Mouse (Mus musculus): ENCODE results near the gene Atp6ap1.

Gene Atp6ap1

DNA sequence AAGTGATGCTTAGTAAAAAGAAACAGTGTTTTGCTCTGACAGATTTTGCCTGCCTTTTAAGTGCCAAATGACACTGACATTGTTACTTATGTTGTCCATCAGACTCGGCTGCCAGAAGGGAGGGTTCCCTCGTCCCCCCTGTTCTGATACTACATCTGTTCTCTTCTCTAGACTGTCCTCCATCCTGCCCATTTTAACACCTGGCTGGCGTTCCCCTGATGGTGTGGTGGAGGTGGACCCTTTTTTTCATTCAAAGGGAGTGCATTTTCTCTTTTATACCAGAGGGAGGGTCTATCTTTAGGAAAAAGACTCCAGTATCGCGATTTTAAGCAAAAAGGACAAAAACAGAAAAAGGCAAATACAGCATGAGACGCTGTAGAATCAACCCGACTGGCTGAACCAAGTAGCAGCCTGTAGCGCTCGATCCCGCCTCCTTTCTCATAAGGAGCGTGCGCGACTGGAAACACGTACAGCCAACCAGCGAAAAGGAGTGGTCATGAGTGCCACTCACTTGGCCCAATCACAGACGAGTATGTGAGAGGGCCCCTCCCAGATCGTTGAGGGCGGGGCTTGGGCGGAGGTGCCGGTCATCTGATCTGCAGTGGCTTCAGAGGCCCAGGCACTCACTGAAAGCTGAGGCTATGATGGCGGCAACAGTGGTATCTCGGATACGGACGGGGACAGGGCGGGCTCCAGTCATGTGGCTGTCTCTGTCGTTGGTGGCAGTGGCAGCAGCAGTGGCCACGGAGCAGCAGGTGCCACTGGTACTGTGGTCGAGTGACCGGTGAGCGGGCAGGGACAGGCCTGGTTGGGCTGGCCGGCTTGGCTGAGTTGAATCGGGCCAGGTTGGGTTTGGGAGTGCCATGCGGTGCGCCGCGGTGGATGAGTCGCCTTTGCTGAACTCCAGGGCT lies at the start of gene Atp6ap1:
Gene Atp6ap1, plus strand, starts transcription at position 560 of the 911 bp plus-strand sequence.
- CTCF ChIA-PET, result interaction anchor here in 1 of 4 experiments (0.6 kb wide), 1 partner anchor 47 kb away, joined by 4 read pairs; no protein-coding TSS in a partner anchor
- POLR2A ChIA-PET, result interaction anchor here in 3 of 4 experiments (0.7 to 3.4 kb wide), 28 partner anchors 8 to 375 kb away, joined by 3 to 38 read pairs (median 4); partner anchors contain the start of genes Rpl10 (in 3 of the 3), Taz (in 3 of the 3), Fam50a (in 2 of the 3) and Arhgap4 (in 1 of the 3)

DNA sequence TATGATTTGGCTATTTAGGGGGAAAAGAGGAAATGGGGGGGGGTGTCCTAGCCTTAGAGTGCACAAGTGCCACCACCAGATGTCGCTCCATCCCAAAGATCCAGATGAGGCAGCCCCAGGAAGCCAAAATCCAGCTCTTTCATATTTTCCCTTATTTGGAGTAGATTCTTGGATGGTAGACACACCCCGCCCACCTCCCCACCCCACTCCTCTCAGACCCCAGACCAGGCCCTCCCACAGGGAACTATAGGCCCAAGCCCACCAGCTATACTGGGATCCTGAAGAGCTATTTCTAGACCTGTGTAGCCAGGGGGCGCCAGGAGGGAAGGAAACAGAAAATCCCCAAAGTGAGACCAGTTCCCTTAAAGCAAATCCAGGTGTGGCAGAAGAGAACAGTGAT lies 48.2 kb upstream of the Atp6ap1 start:
- POLR2A ChIA-PET, result interaction anchor here (0.6 to 5.0 kb wide), 58 partner anchors 9 to 481 kb away, joined by 3 to 92 read pairs (median 4); partner anchors contain the start of genes Rpl10 (in 3 of the 4), Atp6ap1 (in 2 of the 4), Dnase1l1 (in 2 of the 4) and Fam3a (in 2 of the 4)
- CTCF ChIA-PET, result interaction anchor here (0.5 to 2.5 kb wide), 67 partner anchors 9 to 1702 kb away, joined by 3 to 54 read pairs (median 5); partner anchors contain the start of genes Ubl4a (in 3 of the 4), Fam50a (in 2 of the 4), G6pdx (in 2 of the 4) and Plxna3 (in 2 of the 4)

GRCm38 (mm10) chrX:74249615-74250014 lies 47.3 kb upstream of the Atp6ap1 start, which contains the start of gene Flna:
TSS of gene Flna (minus strand) at chrX:74249820.
- ChIA-PET POLR2A (interaction anchor here (0.6 to 3.0 kb wide), 38 partner anchors 9 to 282 kb away, joined by 3 to 92 read pairs (median 5); partner anchors contain the start of genes Fam3a (in 3 of the 4), Ikbkg (in 3 of the 4), Rpl10 (in 3 of the 4) and Taz (in 3 of the 4)), CTCF (interaction anchor here (0.6 to 2.5 kb wide), 28 partner anchors 9 to 791 kb away, joined by 3 to 54 read pairs (median 6); partner anchors contain the start of genes Rpl10 (in 2 of the 4), Atp6ap1 (in 1 of the 4), Fam3a (in 1 of the 4) and Fam50a (in 1 of the 4))

DNA sequence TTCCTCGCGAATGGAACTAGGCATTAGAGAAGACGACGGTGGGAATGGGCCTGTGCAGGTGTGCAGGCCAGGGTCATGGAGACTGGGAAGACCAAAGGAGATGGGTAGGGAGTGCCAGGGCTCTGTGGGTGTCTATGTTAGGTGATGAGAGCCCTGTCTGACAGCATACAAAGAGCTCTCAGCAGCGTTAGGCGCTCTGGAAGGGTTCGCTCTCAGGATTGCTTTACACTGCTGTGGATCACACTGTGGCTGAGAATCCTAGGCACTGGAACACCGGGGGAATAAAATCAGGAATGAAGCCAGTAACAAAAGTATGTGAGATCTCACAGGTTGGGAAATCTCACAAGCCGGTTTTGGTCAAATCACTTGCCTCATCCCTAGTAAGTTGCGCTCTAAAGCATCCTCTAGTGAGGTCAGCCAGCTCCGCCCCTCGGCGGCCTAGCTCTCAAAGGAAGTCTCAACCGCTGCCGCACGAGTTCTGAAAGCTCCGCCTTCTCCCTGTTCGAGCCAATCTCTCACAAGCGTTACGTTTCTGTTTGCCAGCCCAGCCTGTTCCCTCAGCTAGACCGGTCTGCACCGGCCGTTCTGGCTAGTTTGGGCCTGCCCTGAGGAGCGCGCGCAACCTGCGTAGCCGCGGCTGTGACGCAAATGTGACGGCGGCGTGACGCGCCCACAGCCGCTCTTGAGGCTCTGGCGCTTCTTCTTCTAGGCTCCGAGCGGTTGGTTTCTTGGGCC lies 42.6 kb upstream of the Atp6ap1 start, which contains the start of gene Emd:
Gene Emd, plus strand, starts transcription at position 535 of the 735 bp plus-strand sequence.
- ChIA-PET POLR2A (interaction anchor here (0.6 to 10.4 kb wide), 43 partner anchors 8 to 891 kb away, joined by 3 to 273 read pairs (median 5); partner anchors contain the start of genes G6pdx (in 3 of the 4), Rpl10 (in 3 of the 4), Slc10a3 (in 3 of the 4) and Taz (in 3 of the 4)), CTCF (interaction anchor here in 1 of 4 experiments (1.0 kb wide), 2 partner anchors 8 to 139 kb away, joined by 3 to 6 read pairs; partner anchors contain the start of genes Fam3a and Ikbkg)

DNA sequence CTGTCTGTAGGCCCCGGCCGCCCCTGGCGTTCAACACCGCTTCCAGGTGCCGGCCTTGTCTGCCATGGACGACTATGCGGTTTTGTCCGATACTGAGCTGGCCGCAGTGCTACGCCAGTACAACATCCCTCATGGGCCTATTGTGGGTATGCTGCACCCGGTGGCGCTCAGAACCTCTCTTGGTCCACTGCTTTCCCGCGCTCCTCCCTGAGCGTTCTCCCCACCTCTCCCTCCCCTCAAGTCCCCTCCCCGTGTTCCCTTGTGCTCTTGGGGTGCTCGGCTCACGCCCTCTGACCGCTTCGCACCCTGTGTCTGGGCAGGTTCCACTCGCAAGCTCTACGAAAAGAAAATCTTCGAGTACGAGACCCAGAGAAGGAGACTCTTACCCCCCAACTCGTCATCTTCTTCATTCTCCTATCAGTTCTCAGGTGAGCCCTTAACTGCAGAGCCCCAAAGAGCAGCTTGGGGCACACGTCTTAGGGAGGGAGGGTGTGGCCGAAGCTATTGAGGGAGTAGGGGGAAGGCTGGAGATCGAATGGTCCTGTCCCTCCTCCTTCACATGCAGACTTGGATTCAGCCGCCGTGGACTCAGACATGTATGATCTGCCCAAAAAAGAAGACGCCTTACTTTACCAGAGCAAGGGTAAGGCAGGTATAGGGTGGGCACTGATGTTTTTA lies 41.9 kb upstream of the Atp6ap1 start:
- ChIA-PET CTCF (interaction anchor here in 2 of 4 experiments (0.5 to 1.0 kb wide), 3 partner anchors 9 to 138 kb away, joined by 3 to 6 read pairs (median 3); partner anchors contain the start of genes Fam3a (in 1 of the 2) and Ikbkg (in 1 of the 2)), POLR2A (interaction anchor here (0.8 to 10.4 kb wide), 40 partner anchors 9 to 539 kb away, joined by 3 to 273 read pairs (median 6); partner anchors contain the start of genes Rpl10 (in 4 of the 4), G6pdx (in 3 of the 4), Taz (in 3 of the 4) and Fam50a (in 2 of the 4))

GRCm38 (mm10) chrX:74257746-74258145 lies 39.2 kb upstream of the Atp6ap1 start:
- POLR2A ChIA-PET, result interaction anchor here in 3 of 4 experiments (1.0 to 10.4 kb wide), 8 partner anchors 9 to 115 kb away, joined by 3 to 273 read pairs (median 10); partner anchors contain the start of genes Rpl10 (in 3 of the 3), Gdi1 (in 1 of the 3), Slc10a3 (in 1 of the 3) and Ubl4a (in 1 of the 3)
- CTCF ChIA-PET, result interaction anchor here in 2 of 4 experiments (0.5 to 2.4 kb wide), 3 partner anchors 9 to 320 kb away, joined by 3 to 10 read pairs (median 3); partner anchors contain the start of gene Flna (in 1 of the 2)

- CTCF ChIA-PET, result interaction anchor here in 2 of 4 experiments (0.9 to 3.6 kb wide), 3 partner anchors 20 to 35 kb away, joined by 6 to 19 read pairs (median 6); partner anchors contain the start of genes Flna (in 1 of the 2) and Gdi1 (in 1 of the 2)
These were observed 27.2 kb upstream of the Atp6ap1 start for GRCm38 (mm10) chrX:74269736-74270061.

GRCm38 (mm10) chrX:74270062-74270901 lies 26.6 kb upstream of the Atp6ap1 start, which contains the start of gene Rpl10:
TSS of gene Rpl10 (plus strand) at chrX:74270812.
- ChIA-PET CTCF (interaction anchor here in 2 of 4 experiments (0.9 to 3.6 kb wide), 4 partner anchors 21 to 97 kb away, joined by 3 to 19 read pairs (median 6); partner anchors contain the start of genes Flna (in 1 of the 2) and Gdi1 (in 1 of the 2)), POLR2A (interaction anchor here (0.5 to 9.1 kb wide), 182 partner anchors 8 to 1404 kb away, joined by 3 to 306 read pairs (median 5); partner anchors contain the start of genes Dnase1l1 (in 4 of the 4), Taz (in 4 of the 4), Atp6ap1 (in 3 of the 4) and Emd (in 3 of the 4))

More at GRCm38 (mm10) chrX:74269736-74270061, 27.2 kb upstream of the Atp6ap1 start:
- POLR2A ChIA-PET, result interaction anchor here (0.7 to 9.1 kb wide), 96 partner anchors 10 to 1147 kb away, joined by 3 to 306 read pairs (median 10); partner anchors contain the start of genes Dnase1l1 (in 4 of the 4), Taz (in 4 of the 4), Emd (in 3 of the 4) and Fam3a (in 3 of the 4)

- ChIA-PET POLR2A (interaction anchor here (0.6 to 9.1 kb wide), 145 partner anchors 9 to 1403 kb away, joined by 3 to 306 read pairs (median 6); partner anchors contain the start of genes Dnase1l1 (in 4 of the 4), Taz (in 4 of the 4), Atp6ap1 (in 3 of the 4) and Emd (in 3 of the 4)), CTCF (interaction anchor here in 2 of 4 experiments (1.0 to 3.6 kb wide), 3 partner anchors 22 to 96 kb away, joined by 3 to 19 read pairs (median 6); partner anchors contain the start of gene Flna (in 1 of the 2))
These were observed 25.9 kb upstream of the Atp6ap1 start for GRCm38 (mm10) chrX:74270902-74271551.

- ChIA-PET CTCF (interaction anchor here in 2 of 4 experiments (0.6 to 1.3 kb wide), 2 partner anchors 24 to 25 kb away, joined by 3 to 6 read pairs; partner anchors contain the start of gene Flna (in 2 of the 2)), POLR2A (interaction anchor here (0.7 to 9.1 kb wide), 48 partner anchors 8 to 348 kb away, joined by 3 to 306 read pairs (median 5); partner anchors contain the start of genes Atp6ap1 (in 3 of the 4), Flna (in 3 of the 4), Slc10a3 (in 3 of the 4) and Taz (in 3 of the 4))
These were observed 23.2 kb upstream of the Atp6ap1 start for GRCm38 (mm10) chrX:74273422-74274322.

DNA sequence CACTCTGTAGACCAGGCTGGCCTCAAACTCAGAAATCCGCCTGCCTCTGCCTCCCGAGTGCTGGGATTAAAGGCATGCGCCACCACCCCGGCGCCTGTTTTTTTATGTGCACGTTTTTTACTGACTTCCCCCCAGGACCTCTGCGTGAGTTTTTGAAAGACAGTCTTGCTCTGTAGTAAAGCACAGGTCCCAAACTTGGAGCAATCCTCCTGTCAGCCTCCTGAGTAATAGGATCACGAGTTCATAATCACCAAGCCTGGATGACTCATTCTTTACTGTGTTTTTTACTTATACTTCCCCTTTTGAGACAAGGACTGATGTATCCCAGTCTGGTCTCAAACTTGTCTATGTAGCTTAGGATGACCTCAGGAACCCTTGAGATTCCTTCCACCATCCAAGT lies 19.0 kb upstream of the Atp6ap1 start:
- CTCF ChIA-PET, result interaction anchor here in 1 of 4 experiments (0.7 kb wide), 1 partner anchor 60 kb away, joined by 5 read pairs; no protein-coding TSS in a partner anchor
- POLR2A ChIA-PET, result interaction anchor here in 1 of 4 experiments (0.6 kb wide), 1 partner anchor 14 kb away, joined by 3 read pairs; no protein-coding TSS in a partner anchor

DNA sequence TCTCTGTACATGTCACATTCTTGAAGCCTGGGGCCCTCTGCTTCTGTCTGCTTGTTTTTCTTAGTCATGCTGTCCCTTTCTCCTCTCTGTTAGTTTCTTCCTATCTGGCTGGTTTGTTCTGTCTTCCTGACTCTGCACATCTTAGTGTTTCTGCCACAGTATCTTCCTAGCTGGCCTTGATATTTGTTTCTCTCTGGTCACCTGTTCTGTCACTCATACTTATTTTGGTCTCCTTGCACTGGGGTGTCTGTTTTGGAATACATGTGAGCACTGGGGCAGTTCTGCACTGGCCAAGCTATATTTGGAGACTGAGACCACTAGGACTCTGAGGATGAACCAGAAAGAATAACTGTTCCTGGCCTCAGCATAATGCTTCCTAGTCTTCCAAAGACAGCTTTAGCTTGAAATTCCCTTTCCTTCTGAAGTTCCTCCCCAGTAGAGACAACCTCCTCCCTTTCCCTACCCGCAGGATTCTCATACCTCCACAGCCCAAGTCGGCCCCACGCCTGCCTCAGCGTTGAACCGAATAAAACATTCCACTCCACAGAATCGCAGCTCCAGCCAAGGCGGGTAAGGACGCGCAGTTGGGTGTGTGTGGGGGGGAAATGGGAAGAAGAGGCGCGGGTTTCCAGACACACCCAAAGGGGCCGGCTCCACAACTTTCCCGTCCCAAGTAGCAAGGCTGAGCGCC lies 15.7 kb upstream of the Atp6ap1 start:
- CTCF ChIA-PET, result interaction anchor here (0.6 to 1.5 kb wide), 5 partner anchors 21 to 112 kb away, joined by 3 to 5 read pairs (median 4); partner anchors contain the start of genes Flna (in 1 of the 4) and Gdi1 (in 1 of the 4)
- POLR2A ChIA-PET, result interaction anchor here (0.6 to 13.0 kb wide), 48 partner anchors 8 to 850 kb away, joined by 3 to 306 read pairs (median 4); partner anchors contain the start of genes Rpl10 (in 4 of the 4), Atp6ap1 (in 3 of the 4), Emd (in 3 of the 4) and Flna (in 3 of the 4)
